13 mouse cellular contexts compared by ENCODE assay signal in genomic region chr4:131254243-131254642, GRCm38 (mm10).
DNase-seq lines count a peak whose midpoint lies in the region; ATAC-seq lines count a peak whose summit lies in the region.
"Had no signal": no experiment of that assay in that cellular context is flagged by ENCODE, and none has a peak within 500 bp of the region (broad histone marks: within the 10 kb centered on the region; RNA-seq: fewer than 3 reads in every experiment).

No protein-coding gene starts in this region.

- no peak; the same call in 1 of the 2 replicates for ATAC-seq in kidney, embryonic 14.5 days (ENCODE audit: low FRiP score, low TSS enrichment)
- ATAC-seq in heart, embryonic 12.5 days (ENCODE audit: insufficient number of reproducible peaks, low FRiP score) = peak; percentile 27; the same call in 1 of the 2 replicates
- ATAC-seq in neural tube, embryonic 15.5 days (ENCODE audit: low FRiP score) = no peak
- ATAC-seq: CD4-positive, CD25-positive, alpha-beta regulatory T cell, adult 4 months had no signal

- peak; percentile 85 for DNase-seq in kidney, adult 11 months
- DNase-seq in kidney, postnatal 10 days = peak; percentile 85
- no peak for DNase-seq in left cerebral cortex, postnatal 25 days (ENCODE audit: low spot score in 2 of 2)
- no peak for DNase-seq in frontal cortex, adult 2 months (ENCODE audit: extremely low spot score in 1 of 2, low spot score in 1 of 2)
- DNase-seq in thymus, postnatal 0 days (ENCODE audit: low spot score) = no peak

- no peak overlapping the region; the same call in 1 of the 2 replicates for H3K27ac ChIP-seq in kidney, embryonic 14.5 days (ENCODE audit: low read depth, low read length)
- H3K27ac ChIP-seq in heart, embryonic 12.5 days (ENCODE audit: poor library complexity, severe bottlenecking) = 0 out of 2 replicates have a peak overlapping the region, but pooled peaks have one; percentile 31
- no peak overlapping the region for H3K27ac ChIP-seq in neural tube, embryonic 15.5 days (replicated peaks)
- H3K27ac ChIP-seq: hindbrain, embryonic 15.5 days; limb, embryonic 15.5 days; midbrain, embryonic 12.5 days; stomach, embryonic 15.5 days had no signal

- no peaks in the 10 kb centered on the region for H3K36me3 ChIP-seq in kidney, embryonic 14.5 days (ENCODE audit: control insufficient read depth, insufficient read depth, low read length)
- no peaks in the 10 kb centered on the region for H3K36me3 ChIP-seq in heart, embryonic 12.5 days
- no peaks in the 10 kb centered on the region for H3K36me3 ChIP-seq in neural tube, embryonic 15.5 days
- H3K36me3 ChIP-seq: hindbrain, embryonic 15.5 days; limb, embryonic 15.5 days; midbrain, embryonic 12.5 days; stomach, embryonic 15.5 days had no signal

- no peak overlapping the region for H3K9ac ChIP-seq in kidney, embryonic 14.5 days (ENCODE audit: low read depth, low read length)
- no peak overlapping the region for H3K9ac ChIP-seq in heart, embryonic 12.5 days
- no peak overlapping the region for H3K9ac ChIP-seq in neural tube, embryonic 15.5 days (replicated peaks)
- H3K9ac ChIP-seq: hindbrain, embryonic 15.5 days; limb, embryonic 15.5 days; midbrain, embryonic 12.5 days; stomach, embryonic 15.5 days had no signal

- H3K9me3 ChIP-seq in kidney, embryonic 14.5 days (ENCODE audit: control insufficient read depth, low read length) = no peaks in the 10 kb centered on the region
- H3K9me3 ChIP-seq in heart, embryonic 12.5 days (replicated peaks) = no peaks in the 10 kb centered on the region
- no peaks in the 10 kb centered on the region for H3K9me3 ChIP-seq in neural tube, embryonic 15.5 days (replicated peaks)
- H3K9me3 ChIP-seq: hindbrain, embryonic 15.5 days; limb, embryonic 15.5 days; midbrain, embryonic 12.5 days; stomach, embryonic 15.5 days had no signal

- no peak overlapping the region for H3K4me3 ChIP-seq in kidney, embryonic 14.5 days (ENCODE audit: low read length)
- H3K4me3 ChIP-seq in heart, embryonic 12.5 days = no peak overlapping the region
- H3K4me3 ChIP-seq in neural tube, embryonic 15.5 days (replicated peaks) = no peak overlapping the region
- H3K4me3 ChIP-seq: hindbrain, embryonic 15.5 days; limb, embryonic 15.5 days; midbrain, embryonic 12.5 days; stomach, embryonic 15.5 days had no signal

- H3K4me2 ChIP-seq in kidney, embryonic 14.5 days (replicated peaks; ENCODE audit: low read depth, low read length) = no peak overlapping the region
- H3K4me2 ChIP-seq in heart, embryonic 12.5 days = no peak overlapping the region
- no peak overlapping the region for H3K4me2 ChIP-seq in neural tube, embryonic 15.5 days
- H3K4me2 ChIP-seq: hindbrain, embryonic 15.5 days; limb, embryonic 15.5 days; midbrain, embryonic 12.5 days; stomach, embryonic 15.5 days had no signal

- H3K4me1 ChIP-seq in kidney, embryonic 14.5 days (ENCODE audit: control insufficient read depth, insufficient read depth, low read length) = peaks cover 10% of the 10 kb centered on the region; the same call in 1 of the 2 replicates
- peaks cover 12% of the 10 kb centered on the region for H3K4me1 ChIP-seq in heart, embryonic 12.5 days (replicated peaks)
- peaks cover 20% of the 10 kb centered on the region for H3K4me1 ChIP-seq in neural tube, embryonic 15.5 days
- H3K4me1 ChIP-seq: stomach, embryonic 15.5 days had no signal

- WGBS in kidney, embryonic 14.5 days = 54% methylated on average over 7 of the region's 7 CpGs
- 51% methylated on average over 7 of the region's 7 CpGs for WGBS in heart, embryonic 12.5 days
- WGBS in neural tube, embryonic 15.5 days = 77% methylated on average over 7 of the region's 7 CpGs

- intact Hi-C loops in left cerebral cortex, postnatal 25 days (cut with DNase I) = loop anchor here (2.0 to 5.0 kb wide), 4 partner anchors 147 to 293 kb away; no protein-coding TSS in a partner anchor

- H3K27me3 ChIP-seq in kidney, embryonic 14.5 days (ENCODE audit: control insufficient read depth, insufficient read depth, low read length) = no peaks in the 10 kb centered on the region
- H3K27me3 ChIP-seq in heart, embryonic 12.5 days (replicated peaks) = peaks cover 16% of the 10 kb centered on the region
- peaks cover 15% of the 10 kb centered on the region; the same call in 1 of the 2 replicates for H3K27me3 ChIP-seq in neural tube, embryonic 15.5 days (replicated peaks)

Comparison
In these comparisons a context has a peak if more than half of its experiments do, and no peak if none do; other contexts are left out.
1. DNase-seq: peak in kidney, adult 11 months (single experiment) and kidney, postnatal 10 days (single experiment); none in left cerebral cortex, postnatal 25 days (0 of 2), frontal cortex, adult 2 months (0 of 2) and thymus, postnatal 0 days (single experiment).